In genomic region chr3:140340631-140341030, GRCm38 (mm10) we compare ENCODE assay signal across 22 mouse cellular contexts.
A peak's percentile ranks its signal among the peaks of the same experiment; 100 is the strongest.
DNase-seq lines count a peak whose midpoint lies in the region; ATAC-seq lines count a peak whose summit lies in the region.
"Had no signal": no experiment of that assay in that cellular context is flagged by ENCODE, and none has a peak within 500 bp of the region (broad histone marks: within the 10 kb centered on the region; RNA-seq: fewer than 3 reads in every experiment).

No protein-coding gene starts in this region.

- no peak overlapping the region for H3K9ac ChIP-seq in midbrain, embryonic 12.5 days (replicated peaks)
- H3K9ac ChIP-seq in hindbrain, embryonic 16.5 days (ENCODE audit: low read depth, low read length), result no peak overlapping the region
- H3K9ac ChIP-seq: limb, embryonic 15.5 days; liver, embryonic 15.5 days; lung, embryonic 15.5 days had no signal

- H3K27me3 ChIP-seq in midbrain, embryonic 12.5 days, result no peaks in the 10 kb centered on the region
- no peaks in the 10 kb centered on the region for H3K27me3 ChIP-seq in midbrain, embryonic 10.5 days (ENCODE audit: low read depth, poor library complexity, severe bottlenecking)
- no peaks in the 10 kb centered on the region for H3K27me3 ChIP-seq in hindbrain, embryonic 16.5 days (replicated peaks; ENCODE audit: control insufficient read depth, insufficient read depth, low read length)
- H3K27me3 ChIP-seq: limb, embryonic 15.5 days; liver, embryonic 15.5 days; lung, embryonic 15.5 days had no signal

- H3K27ac ChIP-seq in midbrain, embryonic 12.5 days (replicated peaks), result no peak overlapping the region
- H3K27ac ChIP-seq in midbrain, embryonic 10.5 days (replicated peaks), result no peak overlapping the region
- H3K27ac ChIP-seq in hindbrain, embryonic 16.5 days (ENCODE audit: low read depth, low read length), result no peak overlapping the region
- H3K27ac ChIP-seq: forebrain, embryonic 10.5 days; limb, embryonic 15.5 days; liver, embryonic 15.5 days; lung, embryonic 15.5 days had no signal

- no peaks in the 10 kb centered on the region for H3K9me3 ChIP-seq in midbrain, embryonic 12.5 days
- H3K9me3 ChIP-seq in midbrain, embryonic 10.5 days (replicated peaks), result no peaks in the 10 kb centered on the region
- H3K9me3 ChIP-seq in hindbrain, embryonic 16.5 days (ENCODE audit: control insufficient read depth, low read length), result no peaks in the 10 kb centered on the region
- H3K9me3 ChIP-seq: forebrain, embryonic 10.5 days; limb, embryonic 15.5 days; liver, embryonic 15.5 days; lung, embryonic 15.5 days had no signal

- no peaks in the 10 kb centered on the region for H3K36me3 ChIP-seq in midbrain, embryonic 12.5 days
- no peaks in the 10 kb centered on the region for H3K36me3 ChIP-seq in midbrain, embryonic 10.5 days
- no peaks in the 10 kb centered on the region for H3K36me3 ChIP-seq in hindbrain, embryonic 16.5 days (ENCODE audit: control insufficient read depth, insufficient read depth, low read length)
- H3K36me3 ChIP-seq: forebrain, embryonic 10.5 days; limb, embryonic 15.5 days; liver, embryonic 15.5 days; lung, embryonic 15.5 days had no signal

- no peak overlapping the region for H3K4me3 ChIP-seq in midbrain, embryonic 12.5 days
- H3K4me3 ChIP-seq in midbrain, embryonic 10.5 days, result no peak overlapping the region
- H3K4me3 ChIP-seq in hindbrain, embryonic 16.5 days (ENCODE audit: low read length), result no peak overlapping the region
- H3K4me3 ChIP-seq: forebrain, embryonic 10.5 days; limb, embryonic 15.5 days; liver, embryonic 15.5 days; lung, embryonic 15.5 days; myocyte had no signal

- WGBS in midbrain, embryonic 12.5 days, result 70% methylated on average over 6 of the region's 6 CpGs
- 80% methylated on average over 6 of the region's 6 CpGs for WGBS in midbrain, embryonic 10.5 days
- 36% methylated on average over 6 of the region's 6 CpGs for WGBS in hindbrain, embryonic 16.5 days

- ATAC-seq in midbrain, embryonic 12.5 days (ENCODE audit: low FRiP score, low read depth), result 0 out of 2 replicates have a peak, but pooled peaks have one; percentile 27
- ATAC-seq in hindbrain, embryonic 16.5 days, result peak; percentile 63; the same call in 1 of the 2 replicates
- ATAC-seq: activated CD4-positive, CD25-positive, alpha-beta regulatory T cell, adult 4 months; intestine, postnatal 0 days had no signal

- no peak overlapping the region for H3K4me2 ChIP-seq in midbrain, embryonic 12.5 days (replicated peaks)
- no peak overlapping the region for H3K4me2 ChIP-seq in hindbrain, embryonic 16.5 days (ENCODE audit: low read length)
- H3K4me2 ChIP-seq: heart, embryonic 11.5 days; limb, embryonic 15.5 days; liver, embryonic 15.5 days; lung, embryonic 15.5 days had no signal

- no peaks in the 10 kb centered on the region for H3K4me1 ChIP-seq in midbrain, embryonic 12.5 days
- H3K4me1 ChIP-seq in midbrain, embryonic 10.5 days, result no peaks in the 10 kb centered on the region
- no peaks in the 10 kb centered on the region for H3K4me1 ChIP-seq in hindbrain, embryonic 16.5 days (ENCODE audit: control insufficient read depth, insufficient read depth, low read depth, low read length)
- H3K4me1 ChIP-seq: limb, embryonic 15.5 days; liver, embryonic 15.5 days; lung, embryonic 15.5 days had no signal

- peak; percentile 9 to 14 for DNase-seq in cerebellum, postnatal 10 days
- no peak for DNase-seq in cerebellum, adult 11-12 months
- DNase-seq in midbrain, embryonic 10.5 days (ENCODE audit: low spot score), result no peak
- DNase-seq in retina, embryonic 14.5 days (ENCODE audit: low spot score), result peak; percentile 41
- no peak for DNase-seq in spleen, postnatal 4 days (ENCODE audit: low spot score in 2 of 2)
- no peak for DNase-seq in kidney, adult 18-20 months
- DNase-seq: adrenal gland, adult 8-10 months; cerebellum, adult 9-10 months; gastrocnemius, postnatal 14 days; heart, adult 11 months; layer of hippocampus, adult 9-11 months; lung, postnatal 4 days had no signal

Comparison
In these comparisons a context has a peak if more than half of its experiments do, and no peak if none do; other contexts are left out.
1. DNase-seq: peak in cerebellum, postnatal 10 days (2 of 2) and retina, embryonic 14.5 days (single experiment); none in cerebellum, adult 11-12 months (single experiment), midbrain, embryonic 10.5 days (single experiment), spleen, postnatal 4 days (0 of 2) and kidney, adult 18-20 months (single experiment).